ENCODE assay signal across 23 mouse cellular contexts in genomic region chr3:59384321-59384720, GRCm38 (mm10).
"Had no signal": no experiment of that assay in that cellular context is flagged by ENCODE, and none has a peak within 500 bp of the region (broad histone marks: within the 10 kb centered on the region; RNA-seq: fewer than 3 reads in every experiment).

No protein-coding gene starts in this region.

- ATAC-seq: intestine, postnatal 0 days; midbrain, embryonic 13.5 days had no signal

- H3K27ac ChIP-seq: kidney, postnatal 0 days; layer of hippocampus, adult 2 months; liver, embryonic 15.5 days; lung, embryonic 15.5 days; midbrain, embryonic 10.5 days; midbrain, embryonic 13.5 days; neural tube, embryonic 12.5 days; neural tube, embryonic 15.5 days; stomach, embryonic 15.5 days had no signal

- DNase-seq: kidney, adult 2 months; kidney, postnatal 25 days; layer of hippocampus, adult 9-11 months; lung, adult 18-20 months; lung, postnatal 10 days; lung, postnatal 36 days; right cerebral cortex, adult 18-20 months; right cerebral cortex, postnatal 14 days; right cerebral cortex, postnatal 4 days; spleen, adult 18-20 months; thymus, postnatal 36 days had no signal

- H3K9ac ChIP-seq: liver, embryonic 15.5 days; lung, embryonic 15.5 days; midbrain, embryonic 13.5 days; neural tube, embryonic 12.5 days; neural tube, embryonic 15.5 days; stomach, embryonic 15.5 days had no signal

- H3K36me3 ChIP-seq: liver, embryonic 15.5 days; lung, embryonic 15.5 days; midbrain, embryonic 10.5 days; midbrain, embryonic 13.5 days; neural tube, embryonic 12.5 days; neural tube, embryonic 15.5 days; stomach, embryonic 15.5 days had no signal

- H3K4me1 ChIP-seq: liver, embryonic 15.5 days; lung, embryonic 15.5 days; megakaryocyte, embryonic 14.5 days; midbrain, embryonic 10.5 days; midbrain, embryonic 13.5 days; neural tube, embryonic 12.5 days; neural tube, embryonic 15.5 days; stomach, embryonic 15.5 days had no signal

- H3K4me3 ChIP-seq: layer of hippocampus, adult 2 months; liver, embryonic 15.5 days; lung, embryonic 15.5 days; megakaryocyte, embryonic 14.5 days; midbrain, embryonic 10.5 days; midbrain, embryonic 13.5 days; neural tube, embryonic 12.5 days; neural tube, embryonic 15.5 days; stomach, embryonic 15.5 days had no signal

- H3K4me2 ChIP-seq: liver, embryonic 11.5 days; liver, embryonic 15.5 days; lung, embryonic 15.5 days; midbrain, embryonic 13.5 days; neural tube, embryonic 12.5 days; neural tube, embryonic 15.5 days; stomach, embryonic 15.5 days had no signal

- H3K9me3 ChIP-seq: liver, embryonic 15.5 days; lung, embryonic 15.5 days; megakaryocyte, embryonic 14.5 days; midbrain, embryonic 10.5 days; midbrain, embryonic 13.5 days; neural tube, embryonic 12.5 days; neural tube, embryonic 15.5 days; stomach, embryonic 15.5 days had no signal

- H3K27me3 ChIP-seq: liver, embryonic 15.5 days; lung, embryonic 15.5 days; megakaryocyte, embryonic 14.5 days; midbrain, embryonic 13.5 days; neural tube, embryonic 12.5 days; neural tube, embryonic 15.5 days; stomach, embryonic 15.5 days had no signal
